Mouse (Mus musculus) granulocyte monocyte progenitor cell, adult 5-6 weeks (primary cell): ENCODE data around the gene Snx29. TPM values are rescaled to one million over a fixed set of nuclear protein-coding genes. Genes with fewer than 3 reads are reported as not detected.

Experiments used
- ATAC-seq: replicated peaks from 2 replicates; pipeline ENCODE4 v1.8.0; 2016; ENCODE audit warnings: mild to moderate bottlenecking, moderate TSS enrichment, inconsistent platforms; ENCODE audit not compliant: poor library complexity, severe bottlenecking
- total RNA-seq, 2 experiments: library from RNA; stranded (forward) in 1 of 2; stranded (reverse) in 1 of 2; fragments of 200-712, 200-1000 nt in 1 of 2; fragments of >200 nt in 1 of 2; fragmentation: Nextera tagmentation in 1 of 2; gene quantifications; 2 replicates each; pipeline ENCODE4 v1.2.3; 2014 to 2017

Snx29 gene
- total RNA-seq, 2 experiments from 2014 or later, result 7.8 to 21.2 TPM

DNA sequence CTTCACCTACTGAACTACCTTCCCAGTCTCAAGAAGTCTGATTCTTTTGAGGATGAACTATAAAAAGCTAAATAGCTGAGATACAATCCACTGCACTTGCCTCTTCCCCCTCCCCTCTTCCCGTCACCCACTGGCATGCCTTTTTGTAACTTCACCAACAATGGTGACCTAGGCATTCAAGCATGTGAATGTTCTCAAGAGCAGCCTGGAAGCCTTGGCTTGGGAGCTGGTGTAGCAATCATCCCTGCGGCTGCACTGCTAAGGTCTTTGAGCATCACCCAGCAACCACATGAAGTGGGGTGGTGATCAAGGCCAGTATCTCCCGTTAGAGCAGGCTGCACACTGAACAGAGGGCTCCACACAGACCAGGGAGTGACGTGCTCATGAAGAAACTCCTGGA is 471.9 kb downstream of the Snx29 start:
- ATAC-seq, result no peak

DNA sequence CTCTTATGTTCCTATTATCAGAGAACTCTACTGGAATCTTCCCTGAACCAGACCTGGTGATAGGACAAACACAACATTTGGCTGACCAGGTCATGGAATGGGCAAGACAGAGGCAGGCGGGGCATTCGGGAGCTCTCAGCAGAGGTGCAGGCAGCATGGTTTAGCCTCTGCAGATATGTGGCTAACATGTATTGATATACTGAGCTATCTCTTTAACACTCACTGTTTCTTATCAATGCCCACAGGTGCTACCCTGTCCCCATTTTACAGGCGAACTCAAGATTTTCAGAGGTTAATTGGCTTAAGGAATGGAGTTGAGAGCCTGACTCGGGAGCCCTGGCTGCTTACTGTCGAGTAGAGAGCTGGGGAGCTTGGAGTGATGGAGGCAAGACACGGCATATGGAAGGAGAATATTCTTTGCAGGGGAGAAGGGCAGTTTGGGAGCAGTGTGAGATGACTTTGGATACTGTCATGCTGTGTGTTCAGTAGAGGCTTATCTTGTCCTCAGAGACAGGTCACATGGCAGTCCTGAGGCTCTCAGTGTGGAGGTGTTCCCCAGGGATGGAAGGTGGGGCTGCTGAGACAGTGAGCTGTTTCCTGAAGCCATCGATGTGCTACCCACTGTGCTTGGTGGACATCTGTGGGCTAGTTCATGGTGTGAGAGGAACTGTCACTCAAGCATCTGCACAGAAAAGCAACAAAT is 473.2 kb downstream of the Snx29 start:
- no peak for ATAC-seq

DNA sequence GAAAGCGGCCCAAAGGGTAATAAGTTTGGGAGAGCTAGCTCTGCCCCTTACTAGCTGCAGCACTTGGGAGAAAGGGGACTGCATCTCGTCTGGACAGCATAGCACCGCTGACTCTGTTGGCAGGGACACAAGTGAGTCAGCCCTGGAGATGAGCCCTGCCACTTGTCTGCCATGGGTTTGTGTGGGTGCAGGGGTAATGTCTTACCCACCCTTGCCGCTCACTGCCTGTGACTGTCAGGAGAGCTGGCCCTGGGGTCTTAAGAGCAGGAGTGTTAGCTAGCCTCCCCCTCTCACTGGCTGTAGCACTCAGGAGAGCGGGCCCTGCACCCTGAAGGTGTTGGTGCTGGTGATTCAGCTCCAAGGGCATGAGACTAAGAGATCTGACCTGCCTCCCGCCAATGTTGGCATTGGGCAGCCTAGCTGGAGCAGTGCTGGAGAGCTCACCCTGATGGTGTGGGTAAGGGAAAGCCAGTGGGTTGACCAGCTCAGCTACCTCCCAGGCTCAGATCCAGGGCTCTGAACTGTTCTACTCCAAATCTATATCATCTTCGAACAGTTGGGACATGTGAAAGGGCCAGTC is 479.3 kb downstream of the Snx29 start:
- ATAC-seq, result no peak

Other genes with a start within 250 kb of the Snx29 start
- 52.8 and 71.7 TPM in 2 replicates for gene Txndc11, start 188.3 kb upstream of the Snx29 start, total RNA-seq (2014; fragmentation: Nextera tagmentation)
- 36.8 and 44.6 TPM in 2 replicates for gene Txndc11, start 188.3 kb upstream of the Snx29 start, total RNA-seq (2017)
- gene Zc3h7a, start 146.5 kb upstream of the Snx29 start, total RNA-seq (2014; fragmentation: Nextera tagmentation), result 178 and 213 TPM in 2 replicates
- gene Zc3h7a, start 146.5 kb upstream of the Snx29 start, total RNA-seq (2017), result 208 and 260 TPM in 2 replicates
- 162 and 210 TPM in 2 replicates for gene Rsl1d1, start 119.6 kb upstream of the Snx29 start, total RNA-seq (2014; fragmentation: Nextera tagmentation)
- 280 and 324 TPM in 2 replicates for gene Rsl1d1, start 119.6 kb upstream of the Snx29 start, total RNA-seq (2017)
- gene Gspt1, start 68.6 kb upstream of the Snx29 start, total RNA-seq (2014; fragmentation: Nextera tagmentation), result 278 and 354 TPM in 2 replicates
- 150 and 165 TPM in 2 replicates for gene Gspt1, start 68.6 kb upstream of the Snx29 start, total RNA-seq (2017)
- not detected in 2 replicates for gene Tnfrsf17, start 9.1 kb upstream of the Snx29 start, total RNA-seq (2014; fragmentation: Nextera tagmentation)
- gene Tnfrsf17, start 9.1 kb upstream of the Snx29 start, total RNA-seq (2017), result not detected in 2 replicates